Mouse (Mus musculus) ES-E14 (cell line): ENCODE data around the gene Insr. TPM values are rescaled to one million over a fixed set of nuclear protein-coding genes. Genes with fewer than 3 reads are reported as not detected.

Experiments
- DNase-seq: peaks from one replicate; pipeline ENCODE4 v3.0.0-alpha.2; 2013; ENCODE audit warnings: low read depth, low spot score
- H3K27ac ChIP-seq: 2 replicates; pipeline ENCODE4 v1.5.1; 2012; ENCODE audit warnings: low read depth, mild to moderate bottlenecking, low read length, moderate library complexity, mixed read lengths; ENCODE audit not compliant: poor library complexity, insufficient read depth, severe bottlenecking
- H3K36me3 ChIP-seq: 2 replicates; pipeline ENCODE4 v1.6.1; 2012; ENCODE audit warnings: mild to moderate bottlenecking, low read length, moderate library complexity, mixed read lengths; ENCODE audit not compliant: control insufficient read depth, poor library complexity, insufficient read depth, severe bottlenecking
- H3K4me1 ChIP-seq, 2 experiments: fragments of 150-350 bp in 1 of 2; sonication (generic) in 1 of 2; 2 replicates each; pipeline ENCODE4 v1.6.1; 2012; ENCODE audit warnings: low read length in 2 of 2, mild to moderate bottlenecking in 1 of 2, mixed read lengths in 1 of 2; ENCODE audit not compliant: control insufficient read depth in 2 of 2, insufficient read depth in 2 of 2, poor library complexity in 1 of 2
- H3K4me3 ChIP-seq, 2 experiments: fragments of 150-350 bp in 1 of 2; sonication (generic) in 1 of 2; 2 replicates each; pipeline ENCODE4 v1.5.1; 2012; ENCODE audit warnings: low read length in 2 of 2, low read depth in 1 of 2, mild to moderate bottlenecking in 1 of 2, mixed read lengths in 1 of 2; ENCODE audit not compliant: insufficient read depth in 1 of 2, poor library complexity in 1 of 2, severe bottlenecking in 1 of 2
- H3K9ac ChIP-seq: 2 replicates; pipeline ENCODE4 v1.6.1; 2012; ENCODE audit warnings: low read depth, mild to moderate bottlenecking, low read length, mixed read lengths; ENCODE audit not compliant: poor library complexity, insufficient read depth, severe bottlenecking
- H3K9me3 ChIP-seq: fragments of 150-350 bp; sonication (generic); 2 replicates; pipeline ENCODE4 v1.6.1; 2012; ENCODE audit warnings: low read depth, mild to moderate bottlenecking, low read length; ENCODE audit not compliant: control insufficient read depth, insufficient read depth
- CHD2 ChIP-seq: IDR thresholded peaks from 2 replicates; pipeline ENCODE4 v1.6.1; 2014; ENCODE audit warnings: mild to moderate bottlenecking, low read depth, low read length, inconsistent platforms
- HCFC1 ChIP-seq: IDR thresholded peaks from 2 replicates; pipeline ENCODE4 v1.6.1; 2012; ENCODE audit warnings: low read length, inconsistent platforms, borderline replicate concordance; ENCODE audit not compliant: insufficient read depth
- MAFK ChIP-seq: IDR thresholded peaks from 2 replicates; pipeline ENCODE4 v1.6.1; 2014; ENCODE audit warnings: mild to moderate bottlenecking, low read depth, low read length, inconsistent platforms; ENCODE audit not compliant: insufficient read depth
- ZC3H11A ChIP-seq: IDR thresholded peaks from 2 replicates; pipeline ENCODE4 v1.6.1; 2012; ENCODE audit warnings: low read depth, mild to moderate bottlenecking, inconsistent platforms, low read length, borderline replicate concordance
- ZNF384 ChIP-seq: IDR thresholded peaks from 2 replicates; pipeline ENCODE4 v1.6.1; 2012; ENCODE audit warnings: low read depth, low read length, inconsistent platforms
- in situ Hi-C, 2 experiments: fragments of 600-800 bp; cut with MboI; formaldehyde crosslinking; loops; one replicate each; pipeline ENCODE4 v1.15.1; 2025; ENCODE audit warnings: low sequenced_read_pairs in 2 of 2, inconsistent platforms in 1 of 2; ENCODE audit not compliant: unreplicated experiment in 2 of 2
- total RNA-seq: library from RNA; depleted of rRNA; stranded (reverse); fragments of 300-350 nt; gene quantifications from 2 replicates; pipeline ENCODE4 v1.2.3, GENCODE M21; 2012

The Insr gene
- total RNA-seq, 1 experiment = 9.3 TPM

DNA sequence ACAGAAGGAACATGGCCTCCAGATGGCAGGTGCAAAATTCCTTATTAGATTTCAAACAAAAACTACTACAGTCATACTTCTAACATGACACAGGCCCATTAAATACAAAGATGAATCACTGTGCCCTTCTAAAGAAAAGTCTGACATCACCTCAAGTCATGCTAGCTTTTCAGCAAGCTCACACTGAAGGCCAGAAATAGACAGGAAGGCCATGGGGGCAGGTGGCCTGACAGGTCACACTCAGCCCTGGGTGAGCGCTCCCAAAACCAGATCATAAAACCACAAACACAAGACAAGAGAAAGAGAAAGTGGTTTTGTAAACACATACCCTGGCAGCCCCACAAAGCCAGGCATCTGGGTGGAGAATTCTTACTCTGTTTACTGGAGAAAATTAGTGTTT, 32.3 kb downstream of the Insr start:
- Histone ChIP-seq H3K4me3 (no peak overlapping the region), H3K36me3 (no peaks in the 10 kb centered on the region), H3K27ac (no peak overlapping the region), H3K4me1 (no peaks in the 10 kb centered on the region), H3K9ac (no peak overlapping the region), H3K9me3 (no peaks in the 10 kb centered on the region)
- TF ChIP-seq ZNF384 (no peak), HCFC1 (no peak), ZC3H11A (no peak), CHD2 (no peak)
- no peak for DNase-seq
- in situ Hi-C loops = no loop called here

GRCm38 (mm10) chr8:3243229-3243628, 36.2 kb downstream of the Insr start:
- Histone ChIP-seq H3K27ac (no peak overlapping the region), H3K36me3 (no peaks in the 10 kb centered on the region), H3K4me3 (no peak overlapping the region), H3K4me1 (no peaks in the 10 kb centered on the region), H3K9me3 (no peaks in the 10 kb centered on the region), H3K9ac (no peak overlapping the region)
- in situ Hi-C loops = no loop called here
- DNase-seq = no peak
- TF ChIP-seq CHD2 (no peak), MAFK (no peak), ZNF384 (no peak), ZC3H11A (no peak), HCFC1 (no peak)

DNA sequence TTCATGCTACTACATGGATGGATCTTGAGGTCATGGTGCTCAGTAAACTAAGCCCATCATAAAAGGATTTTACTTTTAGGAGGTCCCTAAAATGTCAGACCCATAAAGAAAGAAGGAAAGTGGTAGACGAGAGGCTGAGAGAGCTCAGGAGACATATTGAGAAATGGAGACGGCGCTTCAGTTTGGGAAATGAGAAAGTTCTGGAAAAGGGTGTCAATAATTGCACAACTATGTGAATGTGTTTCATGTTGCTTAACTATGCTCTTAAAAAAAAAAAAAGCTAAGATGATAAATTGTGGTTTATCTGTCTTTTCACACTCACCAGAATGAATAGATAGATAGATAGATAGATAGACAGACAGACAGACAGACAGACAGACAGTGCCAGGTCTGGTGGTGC, 38.7 kb downstream of the Insr start:
- in situ Hi-C loops = no loop called here
- TF ChIP-seq MAFK (no peak), ZNF384 (no peak), ZC3H11A (no peak), HCFC1 (no peak), CHD2 (no peak)
- Histone ChIP-seq H3K4me1 (no peaks in the 10 kb centered on the region), H3K9ac (no peak overlapping the region), H3K36me3 (no peaks in the 10 kb centered on the region), H3K27ac (no peak overlapping the region), H3K9me3 (no peaks in the 10 kb centered on the region), H3K4me3 (no peak overlapping the region)
- DNase-seq = no peak

GRCm38 (mm10) chr8:3239641-3240040, 39.8 kb downstream of the Insr start:
- Histone ChIP-seq H3K36me3 (no peaks in the 10 kb centered on the region), H3K27ac (no peak overlapping the region), H3K9me3 (no peaks in the 10 kb centered on the region), H3K4me1 (no peaks in the 10 kb centered on the region), H3K9ac (no peak overlapping the region), H3K4me3 (no peak overlapping the region)
- DNase-seq = no peak
- TF ChIP-seq HCFC1 (no peak), ZC3H11A (no peak), MAFK (no peak), CHD2 (no peak), ZNF384 (no peak)
- in situ Hi-C loops = no loop called here

DNA sequence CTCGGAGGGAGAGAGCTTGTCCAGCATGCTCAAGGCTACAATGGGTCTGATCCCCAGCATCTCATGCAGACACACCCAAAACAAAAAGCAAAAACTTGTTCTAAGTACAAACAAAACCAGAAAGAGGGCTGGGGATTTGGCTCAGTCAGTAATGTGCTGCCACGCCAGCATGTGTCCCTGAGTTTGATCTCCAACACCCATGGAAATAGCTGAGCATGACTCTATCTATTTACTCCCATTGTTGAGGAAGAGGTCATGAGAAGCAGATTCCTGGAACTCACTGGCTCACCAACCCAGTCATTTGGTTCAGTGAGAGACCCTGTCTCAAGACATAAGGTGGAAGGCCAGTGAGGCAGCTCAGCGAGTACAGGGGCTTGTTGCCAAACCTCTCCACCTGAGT, 40.6 kb downstream of the Insr start:
- H3K36me3 ChIP-seq = no peaks in the 10 kb centered on the region
- no peak overlapping the region for H3K9ac ChIP-seq
- in situ Hi-C loops = no loop called here
- no peak for DNase-seq
- H3K4me3 ChIP-seq = no peak overlapping the region
- H3K4me1 ChIP-seq = no peaks in the 10 kb centered on the region
- H3K27ac ChIP-seq = no peak overlapping the region
- no peaks in the 10 kb centered on the region for H3K9me3 ChIP-seq
- TF ChIP-seq ZC3H11A (no peak), HCFC1 (no peak)
